Mouse (Mus musculus): Measurements from ENCODE around the gene Tubb4a.
A peak's percentile ranks its signal among the peaks of the same experiment; 100 is the strongest.

Gene Tubb4a

DNA sequence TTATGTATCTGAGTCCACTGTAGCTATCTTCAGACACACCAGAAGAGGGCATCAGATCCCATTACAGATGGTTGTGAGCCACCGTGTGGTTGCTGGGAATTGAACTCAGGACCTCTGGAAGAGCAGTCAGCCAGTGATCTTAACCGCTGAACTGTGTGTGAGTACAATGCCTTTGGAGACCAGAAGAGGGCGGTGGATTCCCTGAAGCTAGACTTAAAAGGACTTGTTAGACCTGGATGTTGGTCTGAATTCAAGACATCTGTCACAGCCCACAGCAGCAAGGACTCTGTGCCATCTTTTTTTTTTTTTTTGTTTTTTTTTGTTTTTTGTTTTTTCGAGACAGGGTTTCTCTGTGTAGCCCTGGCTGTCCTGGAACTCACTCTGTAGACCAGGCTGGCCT lies 35.9 kb downstream of the Tubb4a start:
- DNase-seq: peak; percentile 35 to 45

GRCm38 (mm10) chr17:57048816-57049215 lies 38.8 kb downstream of the Tubb4a start:
- DNase-seq: no peak

- no peak for DNase-seq
These were observed 40.2 kb downstream of the Tubb4a start for GRCm38 (mm10) chr17:57047406-57047805.

DNA sequence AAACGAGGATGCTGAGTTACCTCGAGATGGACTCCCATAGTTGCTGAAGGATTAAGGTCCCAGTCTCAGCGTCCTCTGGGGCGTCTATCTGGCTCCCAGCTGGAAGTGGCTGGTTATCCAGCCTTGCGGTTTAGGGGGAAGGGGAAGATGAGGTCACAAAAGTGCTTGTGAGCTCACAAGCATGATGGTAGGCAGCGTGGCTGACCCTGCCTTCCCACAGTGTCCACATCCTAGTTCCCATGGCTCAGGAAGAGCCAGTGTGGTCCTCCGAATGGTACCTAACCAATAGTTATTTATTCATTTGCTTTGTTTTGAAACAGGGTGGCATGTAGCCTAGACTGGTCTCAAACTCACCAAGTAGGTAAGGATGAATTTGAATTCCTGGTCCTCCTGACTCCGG lies 46.0 kb downstream of the Tubb4a start, which contains the start of gene Slc25a41:
Slc25a41 (minus strand) TSS at position 101 of the 400 bp plus-strand sequence.
- DNase-seq: no peak

- DNase-seq: peak; percentile 30 to 40
These were observed 48.6 kb downstream of the Tubb4a start for GRCm38 (mm10) chr17:57038978-57039377.

DNA sequence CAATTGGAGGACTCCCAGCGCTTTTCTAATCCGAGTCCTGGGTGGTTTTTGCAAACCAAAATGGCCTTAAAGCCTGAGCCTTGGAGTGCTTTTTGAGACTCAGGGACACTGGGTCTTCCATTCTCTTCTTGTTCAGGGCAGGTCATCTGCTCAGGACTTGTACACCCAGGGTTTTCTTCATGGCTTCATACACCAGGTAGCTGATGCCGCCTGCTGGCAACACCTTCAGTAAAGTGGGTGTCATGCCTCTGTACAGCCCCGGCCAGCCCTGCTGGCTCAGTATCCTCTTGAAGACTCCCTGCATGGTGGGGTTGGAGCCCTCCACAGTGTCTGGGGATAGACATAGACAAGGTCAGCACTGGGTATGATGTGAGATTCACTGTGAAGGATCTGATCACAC lies 54.7 kb downstream of the Tubb4a start:
- peak; percentile 11 to 17 for DNase-seq

DNA sequence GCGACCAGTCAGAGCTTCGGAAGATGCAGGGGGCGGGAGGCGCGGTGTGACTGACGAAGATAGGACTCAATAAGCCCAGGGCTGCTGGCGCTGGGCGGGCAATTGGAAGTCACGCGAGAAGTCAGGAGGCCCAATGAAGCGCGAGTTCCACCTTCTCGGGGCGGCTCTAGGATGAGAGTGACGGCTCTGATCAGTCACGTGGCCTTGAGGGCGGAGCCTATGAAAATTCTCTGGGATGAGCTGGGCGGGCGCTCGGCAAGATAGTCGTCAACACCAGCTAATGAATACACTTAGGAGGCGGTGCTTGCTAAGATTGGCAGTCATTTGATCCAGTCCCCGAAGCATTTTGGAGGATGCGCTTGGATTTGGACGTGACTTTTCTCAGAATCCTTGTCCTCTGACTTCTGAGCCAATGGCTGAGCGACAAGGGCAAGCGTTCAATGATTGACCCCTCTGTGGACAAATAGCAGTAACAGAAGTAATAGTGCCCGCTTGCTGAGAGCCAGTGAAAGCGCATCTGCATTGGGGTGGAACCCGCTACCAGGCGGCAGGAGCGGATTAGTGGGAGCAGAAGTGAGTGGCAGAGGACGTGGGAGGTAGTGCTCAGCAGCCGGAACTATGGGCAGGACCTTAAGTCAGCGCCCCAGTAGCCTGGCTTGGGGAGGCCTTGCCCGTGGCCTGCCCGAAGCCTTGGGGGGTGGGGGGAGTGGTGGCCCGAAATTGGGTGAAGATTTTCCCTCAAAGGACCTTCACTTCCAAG lies 55.7 kb downstream of the Tubb4a start:
- peak; percentile 98 to 99 for DNase-seq

DNA sequence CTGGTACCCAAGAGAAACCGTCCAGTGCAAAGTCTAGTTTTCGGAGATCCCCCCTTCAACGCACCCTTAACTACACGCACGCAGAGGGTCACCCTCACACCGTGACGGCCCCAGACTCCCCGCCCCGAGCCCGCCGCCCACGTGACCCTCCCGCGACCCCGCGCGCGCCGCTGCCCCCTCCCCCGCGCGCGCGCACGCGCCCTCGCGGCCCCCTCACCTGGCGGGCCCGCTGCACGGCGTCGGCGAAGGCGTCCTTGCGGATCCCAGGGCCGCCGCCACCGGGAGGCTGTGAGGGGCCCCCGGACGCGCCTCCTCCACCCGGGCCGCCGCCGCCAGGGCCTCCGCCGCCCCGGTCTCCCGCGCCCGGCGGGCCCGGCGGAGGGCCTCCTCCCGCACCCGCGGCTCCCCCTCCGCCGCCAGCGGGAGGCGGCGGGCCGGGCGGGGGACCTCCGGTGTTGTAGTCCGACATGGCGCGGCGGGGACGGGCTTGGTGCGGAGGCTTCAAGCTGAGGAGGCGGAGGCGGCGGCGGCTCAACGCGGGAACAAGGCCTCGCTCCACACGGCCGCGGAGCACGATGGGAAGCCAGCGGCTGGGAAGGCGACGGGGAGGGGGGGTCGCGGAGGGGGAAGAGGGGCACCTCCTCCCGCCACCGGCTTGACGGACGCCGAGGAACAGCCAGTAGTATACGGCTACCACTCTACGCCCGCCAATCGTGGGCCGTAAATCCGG lies 56.5 kb downstream of the Tubb4a start, which contains the start of gene Khsrp:
Khsrp (minus strand) TSS at position 592 of the 730 bp plus-strand sequence.
- peak; percentile 44 to 52 for DNase-seq

Measured in B cell, adult 2 months (primary cell).